Mouse (Mus musculus): ENCODE data around the gene Fam111a.

Fam111a gene

DNA sequence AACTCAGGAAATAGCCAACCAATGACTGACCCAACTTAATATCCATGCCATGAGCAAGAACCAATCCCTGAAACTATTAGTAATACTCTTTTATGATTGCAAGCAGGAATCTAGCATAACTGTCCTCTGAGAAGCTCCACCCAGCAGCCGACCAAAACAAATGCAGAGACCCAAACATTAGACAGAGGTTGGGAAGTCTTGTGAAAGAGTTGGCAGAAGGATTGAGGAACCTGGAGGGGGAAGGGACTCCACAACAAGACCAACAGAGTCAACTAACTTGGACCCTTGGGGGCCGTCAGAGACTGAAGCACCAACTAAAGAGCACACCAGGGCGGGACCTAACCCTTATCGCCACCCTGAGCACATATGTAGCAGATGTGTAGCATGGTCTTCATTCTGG is 12.7 kb downstream of the Fam111a start:
- no peak for DNase-seq (ENCODE audit: low read depth, low spot score)

DNA sequence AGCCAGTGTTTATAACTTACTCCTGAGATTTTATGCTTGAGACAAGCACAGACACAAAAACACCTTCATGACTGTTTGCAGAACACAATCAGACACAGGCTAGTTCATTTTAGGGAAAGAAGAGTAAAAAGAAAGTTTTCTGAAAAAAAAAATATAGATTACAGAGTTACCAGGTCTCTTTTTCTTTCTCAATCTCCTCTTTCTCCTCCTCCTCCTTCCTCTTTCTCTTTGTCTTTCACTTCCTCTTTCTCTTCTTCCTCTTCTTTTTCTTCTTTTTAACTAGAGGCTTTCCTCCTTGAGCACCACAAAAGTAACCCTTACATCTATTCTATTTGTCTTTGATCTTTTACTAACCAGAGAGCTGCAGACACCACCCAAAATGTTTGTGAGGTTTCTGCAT is 18.7 kb downstream of the Fam111a start:
- DNase-seq (ENCODE audit: low read depth, low spot score): no peak

DNA sequence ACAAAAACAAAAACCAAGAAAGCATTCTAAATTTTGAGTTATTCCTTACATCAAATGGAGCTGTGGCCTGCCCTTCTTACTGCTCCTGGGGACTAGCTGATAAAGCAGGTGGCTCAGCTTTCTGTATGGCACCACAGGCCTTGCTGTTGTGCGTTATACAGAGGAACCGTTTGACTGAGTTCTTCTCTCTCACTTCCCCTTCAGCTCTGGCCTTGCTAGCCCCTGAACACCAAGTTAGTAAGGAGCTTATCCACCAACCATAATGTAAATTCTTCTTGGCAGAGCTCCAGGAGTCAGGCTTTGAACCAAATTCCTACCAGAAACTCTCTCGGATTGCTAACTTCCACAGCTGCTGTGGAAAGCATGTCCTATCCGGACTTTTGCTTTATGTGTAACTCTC is 21.5 kb downstream of the Fam111a start:
- no peak for DNase-seq (ENCODE audit: low read depth, low spot score)

DNA sequence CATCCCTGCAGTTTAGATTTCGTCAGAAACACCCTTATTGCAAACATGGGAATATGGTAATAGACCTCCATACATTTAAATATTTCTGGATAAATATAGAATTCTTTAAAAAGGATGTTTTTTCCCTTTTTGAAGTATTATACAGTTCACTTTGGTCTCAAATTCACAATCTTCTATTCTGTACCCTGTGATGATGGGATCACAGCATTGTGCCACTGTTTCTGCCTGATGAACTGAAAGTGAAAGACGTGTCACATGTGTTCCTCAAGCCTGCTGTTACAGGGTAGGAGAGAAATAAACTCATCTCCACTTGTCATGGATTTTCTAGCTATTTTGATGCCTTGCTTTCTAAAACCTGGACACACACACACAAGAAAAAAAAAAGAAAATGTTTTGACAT is 25.3 kb downstream of the Fam111a start:
- DNase-seq (ENCODE audit: low read depth, low spot score): peak; percentile 56

DNA sequence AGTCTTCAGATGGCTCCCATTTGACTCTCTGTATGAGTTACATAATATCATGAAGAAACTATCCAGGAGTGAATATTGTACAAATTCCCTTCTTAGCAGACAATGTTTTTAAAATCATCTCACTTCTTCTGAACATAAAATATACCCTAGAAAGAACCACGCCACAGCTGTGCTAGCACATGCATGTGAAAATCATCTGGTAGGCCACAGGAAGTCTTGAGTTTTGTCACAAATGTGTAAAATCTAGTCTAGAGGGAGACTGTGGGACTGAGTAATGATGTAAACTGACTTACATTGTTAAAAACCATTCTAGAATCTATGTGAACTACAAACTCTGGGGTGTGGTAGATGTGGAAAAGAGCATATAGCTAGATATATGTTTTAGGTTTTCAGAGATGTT is 26.1 kb downstream of the Fam111a start:
- DNase-seq (ENCODE audit: low read depth, low spot score): peak; percentile 26

DNA sequence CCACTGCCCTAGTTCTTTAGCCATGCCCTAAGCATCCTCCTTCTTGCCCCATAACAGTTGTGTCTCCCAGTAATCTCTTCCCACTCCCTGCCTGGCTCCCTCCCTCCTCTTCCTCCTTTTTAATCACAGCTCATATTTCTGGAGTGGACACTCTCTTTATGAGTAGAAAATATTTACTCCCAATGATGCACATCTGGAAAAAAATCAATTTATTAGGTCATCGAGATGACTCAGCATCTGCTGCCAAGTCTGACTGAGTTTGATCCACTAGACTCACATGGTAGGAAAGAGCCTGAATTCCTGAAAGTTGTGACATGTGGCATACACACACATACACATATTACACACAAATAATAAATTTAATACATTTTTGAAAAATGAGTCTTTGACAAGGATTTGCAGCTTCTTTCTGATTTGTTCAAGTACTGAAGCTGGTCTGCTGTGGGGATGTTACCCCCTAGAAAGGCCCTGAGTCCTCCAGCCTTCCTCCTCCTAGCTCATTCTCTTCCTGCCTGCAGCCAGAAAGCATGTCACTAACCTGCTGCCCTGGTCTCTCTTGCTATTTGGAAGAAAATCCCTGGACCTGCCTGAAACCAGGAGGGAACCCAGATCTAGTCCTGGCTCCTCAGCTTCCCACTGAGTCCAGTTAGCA is 27.2 kb downstream of the Fam111a start:
- DNase-seq (ENCODE audit: low read depth, low spot score): no peak

DNA sequence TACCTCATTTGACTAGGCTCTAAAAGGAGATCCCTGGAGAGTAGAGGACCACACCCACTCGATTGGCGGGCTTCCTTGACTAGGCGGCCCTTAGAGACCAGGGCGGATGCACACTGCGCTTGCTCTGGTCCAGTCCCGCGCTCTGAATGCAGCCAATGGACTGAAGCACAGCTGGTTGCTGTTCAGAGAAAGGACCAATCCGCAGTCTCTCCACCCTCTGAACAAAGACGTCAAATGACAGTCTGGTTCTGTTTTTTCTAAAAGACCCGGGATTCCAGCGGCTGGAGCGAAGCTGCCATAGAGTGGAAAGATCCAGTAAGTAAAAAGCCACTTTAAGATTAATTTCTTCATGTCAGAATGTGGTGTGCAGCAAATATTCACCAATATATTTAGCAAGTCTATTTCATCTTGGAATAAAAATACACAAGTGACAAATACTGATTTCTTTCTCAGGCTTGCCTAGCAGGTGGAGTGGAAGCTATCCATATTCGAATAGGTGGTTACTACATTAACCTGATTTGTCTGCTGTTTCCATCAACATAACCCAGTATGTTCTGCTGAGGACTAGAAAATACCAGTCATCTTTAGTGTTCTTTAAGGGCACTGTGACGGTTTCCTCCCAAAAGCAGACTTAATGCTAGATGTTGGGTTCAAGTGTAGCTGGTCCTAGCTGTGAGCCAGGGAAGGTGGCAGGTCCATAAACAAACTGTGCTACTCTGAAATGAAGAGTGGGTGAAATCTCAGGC is 27.9 kb downstream of the Fam111a start:
- peak; percentile 92 for DNase-seq (ENCODE audit: low read depth, low spot score)

DNA sequence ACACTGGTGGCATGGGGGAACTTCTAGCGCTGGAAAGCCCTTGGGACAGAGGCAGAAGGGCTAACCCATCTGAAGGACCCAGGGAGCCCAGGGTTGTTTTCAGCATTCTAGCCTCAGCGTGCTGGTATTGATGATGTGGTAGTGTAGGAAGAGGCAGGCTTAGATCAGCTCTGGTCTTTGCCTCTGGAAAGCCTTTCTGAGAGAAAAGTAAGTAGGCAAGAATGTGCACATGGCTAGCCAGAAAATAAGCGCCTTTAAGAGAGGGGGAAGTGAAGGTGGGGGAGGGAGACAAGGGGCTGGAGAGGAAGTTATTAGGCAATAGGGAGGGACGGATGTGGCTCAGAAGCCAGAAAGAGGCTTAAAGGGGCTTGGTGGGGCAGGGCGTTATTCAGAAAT is 28.5 kb downstream of the Fam111a start:
- DNase-seq (ENCODE audit: low read depth, low spot score): peak; percentile 60

DNA sequence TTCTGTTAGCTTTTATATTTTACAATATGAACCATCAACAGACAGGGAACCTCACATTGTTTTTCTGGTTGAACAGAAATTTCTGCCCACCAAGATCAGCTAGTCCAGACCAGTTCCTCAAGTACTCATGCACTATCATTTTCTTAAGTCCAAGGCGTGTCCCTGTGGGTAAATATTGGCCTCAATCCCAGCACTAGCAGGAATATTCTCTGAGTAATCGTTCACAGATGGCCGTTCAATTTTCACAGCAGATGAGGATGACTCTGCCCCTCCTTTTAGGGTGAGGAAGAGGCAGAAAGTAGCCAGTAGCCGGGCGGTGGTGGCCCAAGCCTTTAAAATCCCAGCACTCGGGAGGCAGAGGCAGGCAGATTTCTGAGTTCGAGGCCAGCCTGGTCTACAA is 29.6 kb downstream of the Fam111a start:
- DNase-seq (ENCODE audit: low read depth, low spot score): no peak

DNA sequence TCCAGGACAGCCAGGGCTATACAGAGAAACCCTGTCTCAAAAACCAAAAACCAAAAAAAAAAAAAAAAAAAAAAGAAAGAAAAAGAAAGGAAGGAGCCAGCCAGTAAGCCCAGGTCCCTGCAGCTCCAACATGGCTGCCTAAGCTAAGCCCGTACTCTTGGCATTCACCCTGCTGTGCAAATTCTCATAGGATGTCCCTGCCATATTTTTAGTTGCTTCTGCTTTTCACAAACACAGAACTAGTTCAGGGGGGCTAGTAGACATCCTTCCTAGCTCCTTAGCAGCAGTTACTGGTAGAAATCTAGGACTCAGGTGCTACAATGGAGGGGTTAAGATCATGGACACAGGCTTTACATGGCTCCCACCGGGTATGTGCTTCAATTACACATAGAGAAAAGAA is 30.0 kb downstream of the Fam111a start:
- peak; percentile 25 for DNase-seq (ENCODE audit: low read depth, low spot score)

DNA sequence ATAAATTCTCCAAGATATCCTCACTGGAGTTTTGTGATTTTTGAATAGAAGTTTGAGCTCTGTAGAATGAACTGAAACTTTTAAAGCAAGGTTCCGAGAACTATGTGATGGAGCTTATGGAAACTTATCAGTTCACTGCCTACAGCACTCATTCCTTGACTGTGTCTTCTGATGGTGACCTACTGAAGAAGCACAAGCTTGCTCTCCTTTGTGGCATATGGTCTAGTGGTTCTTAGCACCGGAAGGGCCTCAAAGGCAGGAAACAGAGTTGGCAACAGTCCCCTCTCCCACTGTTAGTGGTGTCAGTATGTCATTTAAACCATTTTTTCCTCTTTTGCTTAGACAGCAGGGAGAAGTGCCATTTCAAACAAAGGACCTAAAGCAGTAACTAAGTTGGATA is 31.1 kb downstream of the Fam111a start:
- peak; percentile 27 for DNase-seq (ENCODE audit: low read depth, low spot score)

DNA sequence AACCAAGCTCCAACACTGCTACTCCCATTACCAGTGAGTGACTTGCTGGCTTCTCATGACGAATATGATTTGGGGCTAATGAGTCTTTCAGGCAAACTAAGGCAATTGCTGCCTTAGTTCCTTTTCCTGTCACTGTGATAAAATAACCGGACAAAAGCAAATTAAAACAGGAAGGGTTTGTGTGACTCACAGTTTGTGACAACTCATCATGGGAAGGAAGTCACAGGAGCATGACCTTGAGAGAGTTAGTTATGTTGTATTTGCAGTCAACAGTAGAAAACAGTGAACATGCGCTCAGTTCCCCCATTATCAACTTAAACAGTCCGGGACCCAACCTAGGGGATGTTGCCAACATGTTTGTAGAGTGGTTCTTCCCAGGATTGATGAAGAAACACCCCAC is 39.8 kb downstream of the Fam111a start:
- DNase-seq (ENCODE audit: low read depth, low spot score): no peak

DNA sequence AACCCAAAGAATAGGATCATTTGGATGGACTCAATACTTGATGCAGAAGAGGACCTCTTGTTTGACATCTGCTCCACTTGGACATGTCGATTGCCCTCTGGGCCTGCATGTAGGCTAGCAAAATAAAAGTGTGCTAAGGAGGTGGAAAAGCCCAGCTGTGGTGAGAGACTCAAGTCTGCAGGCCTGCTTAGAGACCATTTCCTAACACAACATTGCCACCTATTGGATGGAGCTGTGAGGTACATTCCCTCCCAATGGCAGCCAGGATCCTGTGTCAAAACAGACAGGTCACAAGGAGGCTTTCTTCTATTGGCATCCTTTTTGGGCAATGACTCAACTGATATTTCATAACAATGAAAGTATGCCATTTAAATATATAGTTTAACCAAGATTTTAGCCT is 46.4 kb downstream of the Fam111a start:
- peak; percentile 88 for DNase-seq (ENCODE audit: low read depth, low spot score)

DNA sequence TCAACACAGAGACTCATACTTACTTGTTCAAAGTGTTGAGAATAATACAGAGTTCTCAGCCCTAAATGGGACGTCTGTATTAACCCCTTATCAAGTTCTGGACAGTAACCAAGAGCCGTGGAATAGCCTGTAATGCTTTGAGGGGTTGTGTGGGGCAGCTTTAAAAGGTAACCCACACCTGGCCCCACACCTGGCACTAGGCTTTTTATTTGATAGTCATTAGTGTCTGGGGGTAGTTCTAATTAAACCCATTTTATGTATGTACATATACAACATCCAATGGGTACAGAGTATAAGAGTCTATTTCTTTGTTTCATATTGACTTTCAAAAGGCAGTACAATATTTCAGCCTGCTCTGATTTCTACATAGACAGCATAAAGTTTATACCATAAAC is 49.6 kb downstream of the Fam111a start:
- no peak for DNase-seq (ENCODE audit: low read depth, low spot score)

DNA sequence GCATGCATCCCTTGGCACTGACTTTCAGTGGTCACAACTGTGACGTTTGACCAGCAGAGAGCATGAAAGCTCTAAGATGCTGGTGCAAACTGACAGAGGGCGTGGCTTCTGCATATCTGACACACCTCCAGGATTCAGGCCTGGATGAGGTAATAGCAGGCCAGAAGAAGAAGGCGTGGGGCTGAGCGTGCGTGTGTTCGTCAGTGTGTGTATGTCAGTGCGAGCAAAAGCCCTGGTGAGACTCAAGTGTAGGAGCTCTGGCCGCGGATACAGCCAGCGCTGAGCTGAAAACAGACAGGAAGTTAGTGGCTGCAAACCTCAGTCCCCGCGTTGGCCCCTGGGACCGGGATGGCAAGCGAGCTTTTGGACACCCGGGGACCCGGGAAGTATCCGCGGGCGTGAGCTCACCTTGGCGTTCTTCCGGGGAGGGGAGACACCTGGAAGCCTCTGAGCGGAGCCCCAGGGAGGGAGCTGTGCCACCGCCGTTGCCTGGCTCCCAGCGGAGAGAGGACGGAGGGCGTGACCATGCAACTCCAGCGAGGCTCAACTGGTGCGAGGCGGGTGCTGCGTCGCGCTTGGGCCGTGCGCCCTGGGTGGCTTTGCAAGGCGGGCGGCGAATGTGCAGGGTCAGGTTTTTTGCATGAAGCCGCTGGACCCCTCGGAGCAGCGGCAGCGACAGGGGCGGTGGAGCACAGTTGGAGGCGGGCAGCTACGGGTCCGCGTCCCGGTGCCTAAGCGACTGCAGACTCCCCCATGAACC is 50.2 kb downstream of the Fam111a start:
- DNase-seq (ENCODE audit: low read depth, low spot score): peak; percentile 73

DNA sequence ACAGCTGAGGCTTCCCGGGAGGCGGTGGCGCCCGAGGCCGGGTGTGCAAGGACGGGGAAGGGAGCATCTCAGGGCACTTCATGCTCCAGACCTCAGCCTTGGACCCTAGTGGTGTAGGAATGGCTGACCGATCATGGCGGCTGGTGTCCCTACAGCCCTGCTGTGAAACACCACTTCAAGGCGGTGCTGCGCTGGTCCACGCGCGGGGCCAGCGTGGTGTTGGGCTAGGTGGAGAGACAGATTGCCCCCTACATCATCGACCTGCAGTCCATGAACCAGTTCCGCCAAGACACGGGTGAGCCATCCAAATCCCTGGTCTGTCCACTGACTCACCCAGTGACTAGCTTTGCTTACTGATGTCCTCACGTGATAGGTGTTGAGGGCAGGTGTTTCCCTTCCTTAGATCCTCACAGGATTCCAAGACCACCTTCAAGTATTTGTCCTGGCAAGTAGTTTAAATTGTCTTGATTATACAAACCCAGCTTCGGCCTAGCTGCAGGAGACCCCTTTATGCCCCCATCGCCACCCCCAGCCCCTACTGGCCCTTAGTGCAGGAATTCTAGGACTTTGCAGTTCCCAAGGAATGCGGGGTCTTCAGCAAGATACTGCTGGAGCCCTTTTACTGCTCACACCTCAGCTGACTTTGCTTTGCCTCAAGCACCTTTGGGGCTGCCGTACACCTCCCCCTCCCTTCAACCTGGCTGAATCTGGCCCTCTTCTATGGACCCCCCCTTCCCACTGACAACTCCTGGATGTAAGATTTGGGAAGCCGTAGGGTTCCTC is 50.9 kb downstream of the Fam111a start:
- no peak for DNase-seq (ENCODE audit: low read depth, low spot score)

DNA sequence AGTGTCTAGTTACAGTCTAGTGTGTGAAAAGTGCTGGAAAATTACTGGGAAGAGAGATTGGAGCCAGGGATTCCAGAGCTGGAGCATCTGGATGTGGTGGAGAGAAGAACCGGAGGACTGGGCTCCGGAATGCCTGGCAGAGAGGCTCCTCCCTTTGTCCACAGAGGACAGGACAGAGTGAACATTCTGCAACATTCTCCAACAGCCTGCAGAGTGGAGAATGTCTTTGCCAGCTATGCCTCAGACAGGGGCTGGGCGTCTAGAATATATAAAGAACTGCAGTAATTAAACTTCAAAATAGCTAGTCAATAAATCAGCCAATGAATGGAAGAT is 51.5 kb downstream of the Fam111a start:
- no peak for DNase-seq (ENCODE audit: low read depth, low spot score)

DNA sequence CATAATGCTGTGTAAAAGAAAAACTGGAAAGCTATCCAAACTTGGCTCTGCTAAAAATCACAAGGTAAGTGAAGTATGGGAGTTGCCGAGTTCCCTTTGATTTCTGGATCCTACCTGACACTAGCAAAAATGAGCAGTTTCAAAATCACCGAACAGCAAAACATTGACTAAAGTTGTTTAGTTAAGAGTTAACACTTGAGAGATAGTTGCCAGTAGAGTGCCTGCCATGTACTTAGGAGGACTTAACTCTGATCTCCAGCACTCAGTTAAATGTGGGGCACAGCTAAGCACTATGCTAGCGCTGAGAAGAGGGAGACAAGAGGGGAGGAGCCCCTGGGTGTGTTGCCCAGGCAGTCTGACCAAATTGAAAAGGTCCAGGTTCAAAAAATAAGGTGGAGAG is 53.1 kb downstream of the Fam111a start:
- no peak for DNase-seq (ENCODE audit: low read depth, low spot score)

DNA sequence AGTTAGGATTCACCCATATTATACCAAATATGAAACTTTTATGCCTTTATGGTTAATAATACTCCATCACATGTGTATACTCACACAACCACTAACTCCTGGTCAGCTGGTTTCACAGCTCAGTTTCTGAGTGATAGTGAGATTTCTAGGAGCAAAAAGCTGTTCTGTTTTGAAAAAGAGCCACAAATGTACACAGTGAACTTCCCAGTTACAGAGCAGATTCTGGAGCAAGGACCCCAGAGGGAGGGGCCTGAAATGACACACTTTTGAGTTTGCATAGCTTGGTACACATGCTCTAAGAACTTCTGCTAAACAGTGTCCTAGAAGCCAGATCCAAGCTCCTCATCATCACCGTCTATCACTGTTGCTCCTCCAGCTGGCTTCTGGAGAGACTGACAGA is 54.1 kb downstream of the Fam111a start, which contains the start of gene Gm4952:
Gene Gm4952, plus strand, starts transcription at position 301 of the 400 bp plus-strand sequence.
- no peak for DNase-seq (ENCODE audit: low read depth, low spot score)

DNA sequence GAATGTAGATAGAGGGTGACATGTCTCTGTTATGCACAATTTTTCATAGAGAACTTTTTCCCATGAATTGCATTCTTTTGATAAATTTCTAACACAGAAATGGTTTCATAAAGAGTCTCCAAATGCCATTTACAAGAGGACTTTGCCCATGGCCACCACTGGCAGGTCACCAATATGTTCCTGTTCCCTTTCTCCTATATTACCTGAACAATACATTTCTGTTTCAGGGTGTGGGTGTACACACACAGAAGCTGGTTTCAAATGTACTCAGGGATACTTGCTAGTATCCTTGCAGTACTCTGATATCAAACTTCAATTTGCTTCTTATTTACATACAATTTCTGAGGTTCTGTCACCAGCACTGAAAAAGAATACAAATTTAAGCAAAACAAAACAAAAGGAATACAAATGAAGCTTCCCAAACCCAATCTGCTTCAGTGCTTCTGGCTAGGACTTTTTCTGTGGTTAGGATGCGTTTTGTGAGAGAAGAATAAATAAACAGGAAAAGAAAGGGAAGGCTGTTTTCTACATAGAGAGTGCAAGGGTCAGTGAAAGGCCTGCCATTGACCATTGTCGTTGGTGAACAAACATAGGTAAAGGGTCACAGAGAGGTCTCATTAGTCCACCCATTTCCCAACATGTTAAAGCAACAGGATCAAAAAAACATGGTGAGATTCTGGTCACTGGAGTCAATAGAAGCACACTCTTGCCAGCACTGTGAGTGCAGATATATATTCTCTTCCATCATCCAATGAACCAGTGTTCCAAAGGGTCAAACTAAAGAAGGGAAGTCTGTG is 55.3 kb downstream of the Fam111a start:
- DNase-seq (ENCODE audit: low read depth, low spot score): no peak

DNA sequence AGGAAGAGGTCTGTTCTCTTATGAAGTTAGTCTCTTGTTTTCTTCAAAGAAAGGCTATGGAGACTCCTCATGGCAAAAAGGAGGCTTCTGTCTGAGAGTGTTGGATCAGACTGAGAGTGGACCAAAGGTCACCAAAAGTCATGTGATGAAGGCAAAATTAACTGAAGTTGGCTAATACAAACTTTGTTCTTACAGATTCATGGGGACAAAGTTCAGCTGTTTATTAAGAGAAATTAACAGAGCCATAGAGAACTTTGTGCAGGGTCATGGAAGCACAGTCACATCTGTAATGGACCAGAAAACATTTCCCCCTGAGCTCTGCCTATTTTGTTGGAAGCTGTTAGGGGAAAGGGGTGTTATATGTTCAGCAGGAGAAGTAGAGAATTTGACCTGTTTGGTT is 62.8 kb downstream of the Fam111a start:
- DNase-seq (ENCODE audit: low read depth, low spot score): no peak

Data from CD4-positive, CD25-positive, alpha-beta regulatory T cell, adult 2 months (primary cell).